Mouse (Mus musculus) MEL (cell line): ENCODE data around the gene Rnf207. TPM values are rescaled to one million over a fixed set of nuclear protein-coding genes. Genes with fewer than 3 reads are reported as not detected.

Experiments used
- DNase-seq: peaks from one replicate; pipeline ENCODE4 v3.0.0; 2011; ENCODE audit warnings: low read depth, low spot score
- H3K27ac ChIP-seq: 2 replicates; pipeline ENCODE4 v1.5.1; 2012; ENCODE audit warnings: low read depth, mild to moderate bottlenecking, control low read depth, low read length, moderate library complexity; ENCODE audit not compliant: control insufficient read depth
- H3K27me3 ChIP-seq, 2 experiments: fragments of 150-350 bp in 1 of 2; sonication (generic) in 1 of 2; 2 replicates each; pipeline ENCODE4 v1.6.1; 2012; ENCODE audit warnings: low read length in 2 of 2, mild to moderate bottlenecking in 2 of 2, improper control_type of control experiment in 1 of 2, moderate library complexity in 1 of 2; ENCODE audit not compliant: insufficient read depth in 2 of 2, control insufficient read depth in 1 of 2
- H3K36me3 ChIP-seq, 2 experiments: 2 replicates each; pipeline ENCODE4 v1.6.1; 2012 to 2014; ENCODE audit warnings: low read length in 2 of 2, improper control_type of control experiment in 1 of 2, inconsistent platforms in 1 of 2, mild to moderate bottlenecking in 1 of 2; ENCODE audit not compliant: insufficient read depth in 2 of 2, control insufficient read depth in 1 of 2
- H3K4me1 ChIP-seq, 2 experiments: fragments of 150-350 bp in 1 of 2; sonication (generic) in 1 of 2; 2 replicates each; pipeline ENCODE4 v1.6.1; 2012; ENCODE audit warnings: low read length in 2 of 2, improper control_type of control experiment in 1 of 2, mild to moderate bottlenecking in 1 of 2; ENCODE audit not compliant: insufficient read depth in 2 of 2, control insufficient read depth in 1 of 2
- H3K4me3 ChIP-seq, 2 experiments: fragments of 150-350 bp in 1 of 2; sonication (generic) in 1 of 2; 2 replicates each; pipeline ENCODE4 v1.5.1; 2012; ENCODE audit warnings: low read depth in 2 of 2, low read length in 2 of 2, mild to moderate bottlenecking in 2 of 2, moderate library complexity in 2 of 2, control low read depth in 1 of 2, improper control_type of control experiment in 1 of 2; ENCODE audit not compliant: control insufficient read depth in 1 of 2, insufficient read depth in 1 of 2
- H3K79me2 ChIP-seq: 2 replicates; pipeline ENCODE4 v1.6.1; 2012; ENCODE audit warnings: mild to moderate bottlenecking, low read length, moderate library complexity; ENCODE audit not compliant: control insufficient read depth, poor library complexity, insufficient read depth
- H3K9ac ChIP-seq: 2 replicates; pipeline ENCODE4 v1.6.1; 2012; ENCODE audit warnings: low read depth, mild to moderate bottlenecking, control low read depth, low read length, moderate library complexity; ENCODE audit not compliant: control insufficient read depth, poor library complexity, severe bottlenecking
- H3K9me3 ChIP-seq: fragments of 150-350 bp; sonication (generic); replicated peaks from 2 replicates; pipeline ENCODE4 v1.6.1; 2012; ENCODE audit warnings: mild to moderate bottlenecking, low read length, improper control_type of control experiment, moderate library complexity; ENCODE audit not compliant: insufficient read depth
- CHD2 ChIP-seq: IDR thresholded peaks from 2 replicates; pipeline ENCODE4 v1.6.1; 2011; ENCODE audit warnings: low read length, improper control_type of control experiment
- EP300 ChIP-seq, 2 experiments: IDR thresholded peaks; 2 replicates each; pipeline ENCODE4 v1.6.1; 2011; ENCODE audit warnings: improper control_type of control experiment in 2 of 2, low read length in 2 of 2, low read depth in 1 of 2, mild to moderate bottlenecking in 1 of 2
- ETS1 ChIP-seq: IDR thresholded peaks from 2 replicates; pipeline ENCODE4 v1.6.1; 2012; ENCODE audit warnings: low read depth, mild to moderate bottlenecking, inconsistent platforms, low read length, improper control_type of control experiment, moderate library complexity
- GATA1 ChIP-seq: IDR thresholded peaks from 2 replicates; pipeline ENCODE4 v1.6.1; 2011; ENCODE audit warnings: low read depth, low read length, improper control_type of control experiment
- JUND ChIP-seq: IDR thresholded peaks from 2 replicates; pipeline ENCODE4 v1.6.1; 2011; ENCODE audit warnings: low read depth, mild to moderate bottlenecking, improper control_type of control experiment, low read length
- MAX ChIP-seq: IDR thresholded peaks from 2 replicates; pipeline ENCODE4 v1.6.1; 2011; ENCODE audit warnings: low read length, improper control_type of control experiment
- MAZ ChIP-seq: IDR thresholded peaks from 2 replicates; pipeline ENCODE4 v1.6.1; 2012; ENCODE audit warnings: low read depth, mild to moderate bottlenecking, inconsistent platforms, low read length, improper control_type of control experiment
- MXI1 ChIP-seq: IDR thresholded peaks from 2 replicates; pipeline ENCODE4 v1.6.1; 2011; ENCODE audit warnings: mild to moderate bottlenecking, low read depth, low read length, improper control_type of control experiment
- NRF1 ChIP-seq: IDR thresholded peaks from 2 replicates; pipeline ENCODE4 v1.6.1; 2014; ENCODE audit warnings: low read depth, mild to moderate bottlenecking, inconsistent platforms, low read length, improper control_type of control experiment, moderate library complexity; ENCODE audit not compliant: poor library complexity, insufficient read depth, severe bottlenecking
- POLR2A ChIP-seq, 2 experiments: IDR thresholded peaks; 2 replicates each; pipeline ENCODE4 v1.6.1; 2011 to 2012; ENCODE audit warnings: low read length in 2 of 2, mild to moderate bottlenecking in 2 of 2, control low read depth in 1 of 2, improper control_type of control experiment in 1 of 2, low read depth in 1 of 2, moderate library complexity in 1 of 2; ENCODE audit not compliant: control insufficient read depth in 1 of 2, insufficient read depth in 1 of 2, poor library complexity in 1 of 2
- RCOR1 ChIP-seq: IDR thresholded peaks from 2 replicates; pipeline ENCODE4 v1.6.1; 2012; ENCODE audit warnings: low read depth, mild to moderate bottlenecking, inconsistent platforms, low read length, improper control_type of control experiment
- SIN3A ChIP-seq: IDR thresholded peaks from 2 replicates; pipeline ENCODE4 v1.6.1; 2012; ENCODE audit warnings: low read length, improper control_type of control experiment, inconsistent platforms
- TAL1 ChIP-seq: IDR thresholded peaks from 2 replicates; pipeline ENCODE4 v1.6.1; 2012; ENCODE audit warnings: mild to moderate bottlenecking, inconsistent platforms, low read length, moderate library complexity, mixed read lengths
- TBP ChIP-seq: IDR thresholded peaks from 2 replicates; pipeline ENCODE4 v1.8.0; 2011; ENCODE audit warnings: low read depth, low read length, improper control_type of control experiment
- TCF12 ChIP-seq: IDR thresholded peaks from 2 replicates; pipeline ENCODE4 v1.6.1; 2014; ENCODE audit warnings: low read depth, mild to moderate bottlenecking, inconsistent platforms, low read length, improper control_type of control experiment, moderate library complexity
- UBTF ChIP-seq: IDR thresholded peaks from 2 replicates; pipeline ENCODE4 v1.6.1; 2012; ENCODE audit warnings: low read depth, mild to moderate bottlenecking, inconsistent platforms, low read length, improper control_type of control experiment, moderate library complexity, borderline replicate concordance; ENCODE audit not compliant: insufficient read depth
- USF1 ChIP-seq: IDR thresholded peaks from 2 replicates; pipeline ENCODE4 v1.6.1; 2014; ENCODE audit warnings: low read depth, mild to moderate bottlenecking, inconsistent platforms, low read length, improper control_type of control experiment, moderate library complexity
- ZMIZ1 ChIP-seq: IDR thresholded peaks from 2 replicates; pipeline ENCODE4 v1.6.1; 2012; ENCODE audit warnings: low read depth, mild to moderate bottlenecking, inconsistent platforms, low read length, improper control_type of control experiment, moderate library complexity
- ZNF384 ChIP-seq: IDR thresholded peaks from 2 replicates; pipeline ENCODE4 v1.6.1; 2012; ENCODE audit warnings: low read depth, mild to moderate bottlenecking, inconsistent platforms, low read length, improper control_type of control experiment
- polyA plus RNA-seq, 2 experiments: library from polyadenylated mRNA; stranded (reverse) in 1 of 2; unstranded in 1 of 2; fragments of >175 nt in 1 of 2; fragments of >200 nt in 1 of 2; gene quantifications; 2 replicates each; pipeline versions ENCODE4 v1.2.1 to v1.2.4; 2012; ENCODE audit warnings: low replicate concordance in 2 of 2, low read depth in 1 of 2; ENCODE audit not compliant: insufficient read length in 2 of 2, insufficient read depth in 1 of 2, missing spikeins in 1 of 2
- total RNA-seq: library from RNA; depleted of rRNA; stranded (reverse); fragments of 300-350 nt; gene quantifications from 2 replicates; pipeline ENCODE4 v1.2.3, GENCODE M21; 2012

Gene Rnf207
- total and polyA plus RNA-seq, 3 experiments = 0.36 TPM; not detected in 2

DNA sequence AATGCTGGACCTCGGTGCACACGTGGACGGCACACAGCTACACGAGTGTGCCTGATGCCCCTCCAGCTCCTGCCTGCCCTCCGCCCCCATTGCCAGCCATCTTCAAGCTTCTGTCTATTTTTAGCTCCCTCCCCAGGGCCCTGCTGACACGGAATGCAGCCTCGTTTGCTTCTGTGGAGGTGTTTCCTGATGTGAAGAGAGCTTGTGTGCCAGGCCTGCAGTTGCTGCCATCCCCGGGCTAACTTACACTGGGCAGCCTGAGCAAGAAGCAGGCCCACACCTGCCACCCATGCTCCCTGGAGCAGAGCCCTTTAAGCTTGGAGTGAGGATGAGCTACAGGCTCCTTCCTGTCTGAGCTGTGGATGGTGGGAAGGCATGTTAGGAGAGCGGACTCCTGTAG is 56.6 kb downstream of the Rnf207 start:
- no peaks in the 10 kb centered on the region; a peak in 1 of 4 replicates for H3K4me1 ChIP-seq
- DNase-seq = no peak
- TF ChIP-seq POLR2A (IDR thresholded peaks at IDR 0.05; ENCODE audit: control insufficient read depth in 1 of 2, insufficient read depth in 1 of 2, low read depth in 1 of 2, low read length in 2 of 2, poor library complexity in 1 of 2) (no peak), TAL1 (no peak)
- H3K27ac ChIP-seq = no peak overlapping the region
- H3K4me3 ChIP-seq = no peak overlapping the region
- no peaks in the 10 kb centered on the region for H3K27me3 ChIP-seq
- no peaks in the 10 kb centered on the region for H3K36me3 ChIP-seq
- no peaks in the 10 kb centered on the region for H3K79me2 ChIP-seq
- H3K9ac ChIP-seq = no peak overlapping the region
- no peaks in the 10 kb centered on the region for H3K9me3 ChIP-seq

DNA sequence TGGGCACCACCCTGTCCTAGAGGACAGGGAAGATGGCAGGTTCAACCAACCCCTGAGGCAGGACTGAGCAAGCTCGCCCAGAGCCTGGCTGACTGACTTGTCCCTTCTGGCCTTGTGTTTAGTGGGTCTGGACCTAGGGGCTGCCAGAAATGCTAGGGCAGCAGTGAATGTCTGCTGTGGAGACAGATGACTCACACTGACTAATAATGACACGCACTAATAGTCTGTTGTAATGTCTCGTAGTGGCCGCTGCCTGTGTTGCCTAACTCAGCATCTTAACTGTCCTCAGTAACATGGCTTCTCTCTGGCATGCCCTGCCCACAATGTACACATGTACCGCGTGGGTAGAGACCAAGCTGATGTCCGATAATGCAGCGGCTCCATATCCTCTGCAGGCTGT is 58.3 kb downstream of the Rnf207 start:
- Histone ChIP-seq H3K9ac (no peak overlapping the region), H3K27me3 (no peaks in the 10 kb centered on the region), H3K9me3 (no peaks in the 10 kb centered on the region), H3K4me1 (peaks cover 0 to 7% of the 10 kb centered on the region in 2 experiments; a peak in 1 of 4 replicates), H3K27ac (no peak overlapping the region), H3K79me2 (no peaks in the 10 kb centered on the region), H3K4me3 (no peak overlapping the region), H3K36me3 (peaks cover 2 to 3% of the 10 kb centered on the region in 2 experiments; a peak in 3 of 4 replicates)
- TF ChIP-seq TCF12 (no peak), CHD2 (no peak), ZMIZ1 (no peak), NRF1 (no peak)
- DNase-seq = no peak

GRCm38 (mm10) chr4:152257070-152257469 is 61.7 kb downstream of the Rnf207 start:
- H3K4me1 ChIP-seq = peaks cover 0 to 7% of the 10 kb centered on the region in 2 experiments; a peak in 1 of 4 replicates
- H3K9me3 ChIP-seq = no peaks in the 10 kb centered on the region
- peaks cover 2 to 3% of the 10 kb centered on the region in 2 experiments; a peak in 3 of 4 replicates for H3K36me3 ChIP-seq
- H3K27me3 ChIP-seq = no peaks in the 10 kb centered on the region
- H3K4me3 ChIP-seq = no peak overlapping the region
- H3K9ac ChIP-seq = no peak overlapping the region
- H3K79me2 ChIP-seq = no peaks in the 10 kb centered on the region
- no peak for TF ChIP-seq JUND
- TF ChIP-seq MAZ = no peak
- TF ChIP-seq RCOR1 = peak; percentile 39; the same call in 1 of the 2 replicates
- TF ChIP-seq USF1 = no peak
- TF ChIP-seq GATA1 = peak; percentile 49
- TF ChIP-seq SIN3A = peak; percentile 67; the same call in 1 of the 2 replicates
- TF ChIP-seq TBP = 0 out of 2 replicates have a peak, but pooled peaks have one; percentile 25
- peak; percentile 70; the same call in 1 of the 2 replicates for TF ChIP-seq MXI1
- TF ChIP-seq TCF12 = peak; percentile 69
- TF ChIP-seq ETS1 = peak; percentile 85
- peak; percentile 46; the same call in 1 of the 2 replicates for TF ChIP-seq ZNF384
- peak; percentile 21; the same call in 1 of the 2 replicates for TF ChIP-seq MAX
- TF ChIP-seq TAL1 = peak; percentile 43; the same call in 1 of the 2 replicates
- no peak for TF ChIP-seq UBTF
- peak; percentile 54 to 67 for TF ChIP-seq EP300 (IDR thresholded peaks at IDR 0.05; ENCODE audit: low read depth in 1 of 2, low read length in 2 of 2)
- DNase-seq = peak; percentile 77
- H3K27ac ChIP-seq = no peak overlapping the region
